Mouse (Mus musculus): Measurements from ENCODE around the gene Timm29. TPM values are rescaled to one million over a fixed set of nuclear protein-coding genes. Genes with fewer than 3 reads are reported as not detected.

Timm29 gene
- polyA plus RNA-seq, 1 experiment, result 14.7 TPM

- no peaks in the 10 kb centered on the region for H3K27me3 ChIP-seq (ENCODE audit: control insufficient read depth, insufficient read depth, low read length)
- H3K4me3 ChIP-seq (ENCODE audit: low read depth, low read length), result no peak overlapping the region
- H3K4me1 ChIP-seq (ENCODE audit: control insufficient read depth, insufficient read depth, insufficient read length, low read length), result no peaks in the 10 kb centered on the region
- TF ChIP-seq CTCF (IDR thresholded peaks at IDR 0.05; ENCODE audit: extremely low read depth, insufficient read length, insufficient replicate concordance, low read depth, low read length) (no peak), POLR2A (IDR thresholded peaks at IDR 0.05; ENCODE audit: low read depth, low read length) (no peak)
- H3K36me3 ChIP-seq (ENCODE audit: control insufficient read depth, insufficient read depth, low read length), result peaks cover 40% of the 10 kb centered on the region
- H3K27ac ChIP-seq (ENCODE audit: insufficient read depth, low read depth, low read length), result no peak overlapping the region
- WGBS, result 71% methylated on average over 3 of the region's 3 CpGs
These were observed 14.3 kb upstream of the Timm29 start for GRCm38 (mm10) chr9:21578226-21578625.

GRCm38 (mm10) chr9:21585401-21585800, 7.1 kb upstream of the Timm29 start:
- WGBS, result 85% methylated on average over 1 of the region's 1 CpGs
- TF ChIP-seq CTCF (IDR thresholded peaks at IDR 0.05; ENCODE audit: extremely low read depth, insufficient read length, insufficient replicate concordance, low read depth, low read length) (no peak), POLR2A (IDR thresholded peaks at IDR 0.05; ENCODE audit: low read depth, low read length) (no peak)
- Histone ChIP-seq H3K4me1 (ENCODE audit: control insufficient read depth, insufficient read depth, insufficient read length, low read length) (no peaks in the 10 kb centered on the region), H3K36me3 (ENCODE audit: control insufficient read depth, insufficient read depth, low read length) (peaks cover 61% of the 10 kb centered on the region), H3K27me3 (ENCODE audit: control insufficient read depth, insufficient read depth, low read length) (no peaks in the 10 kb centered on the region), H3K4me3 (ENCODE audit: low read depth, low read length) (no peak overlapping the region), H3K27ac (ENCODE audit: insufficient read depth, low read depth, low read length) (no peak overlapping the region)

GRCm38 (mm10) chr9:21587678-21588349, 4.7 kb upstream of the Timm29 start:
- TF ChIP-seq POLR2A (IDR thresholded peaks at IDR 0.05; ENCODE audit: low read depth, low read length), result no peak
- TF ChIP-seq CTCF (IDR thresholded peaks at IDR 0.05; ENCODE audit: extremely low read depth, insufficient read length, insufficient replicate concordance, low read depth, low read length), result no peak
- Histone ChIP-seq H3K27ac (ENCODE audit: insufficient read depth, low read depth, low read length) (no peak overlapping the region), H3K4me3 (ENCODE audit: low read depth, low read length) (no peak overlapping the region), H3K4me1 (ENCODE audit: control insufficient read depth, insufficient read depth, insufficient read length, low read length) (no peaks in the 10 kb centered on the region; the same call in 1 of the 2 replicates), H3K36me3 (ENCODE audit: control insufficient read depth, insufficient read depth, low read length) (peaks cover 53% of the 10 kb centered on the region), H3K27me3 (ENCODE audit: control insufficient read depth, insufficient read depth, low read length) (no peaks in the 10 kb centered on the region)
- 81% methylated on average over 23 of the region's 23 CpGs for WGBS

GRCm38 (mm10) chr9:21588350-21588749, 4.2 kb upstream of the Timm29 start:
- H3K36me3 ChIP-seq (ENCODE audit: control insufficient read depth, insufficient read depth, low read length), result peaks cover 48% of the 10 kb centered on the region
- H3K27ac ChIP-seq (ENCODE audit: insufficient read depth, low read depth, low read length), result no peak overlapping the region
- TF ChIP-seq CTCF (IDR thresholded peaks at IDR 0.05; ENCODE audit: extremely low read depth, insufficient read length, insufficient replicate concordance, low read depth, low read length) (no peak), POLR2A (IDR thresholded peaks at IDR 0.05; ENCODE audit: low read depth, low read length) (no peak)
- 82% methylated on average over 8 of the region's 8 CpGs for WGBS
- H3K27me3 ChIP-seq (ENCODE audit: control insufficient read depth, insufficient read depth, low read length), result no peaks in the 10 kb centered on the region
- H3K4me3 ChIP-seq (ENCODE audit: low read depth, low read length), result no peak overlapping the region
- H3K4me1 ChIP-seq (ENCODE audit: control insufficient read depth, insufficient read depth, insufficient read length, low read length), result no peaks in the 10 kb centered on the region; the same call in 1 of the 2 replicates

- 92% methylated on average over 5 of the region's 5 CpGs for WGBS
- H3K27ac ChIP-seq (ENCODE audit: insufficient read depth, low read depth, low read length), result no peak overlapping the region
- H3K4me1 ChIP-seq (ENCODE audit: control insufficient read depth, insufficient read depth, insufficient read length, low read length), result peaks cover 4% of the 10 kb centered on the region; the same call in 1 of the 2 replicates
- no peak overlapping the region for H3K4me3 ChIP-seq (ENCODE audit: low read depth, low read length)
- no peaks in the 10 kb centered on the region for H3K27me3 ChIP-seq (ENCODE audit: control insufficient read depth, insufficient read depth, low read length)
- H3K36me3 ChIP-seq (ENCODE audit: control insufficient read depth, insufficient read depth, low read length), result peaks cover 43% of the 10 kb centered on the region
- no peak for TF ChIP-seq POLR2A (IDR thresholded peaks at IDR 0.05; ENCODE audit: low read depth, low read length)
- no peak for TF ChIP-seq CTCF (IDR thresholded peaks at IDR 0.05; ENCODE audit: extremely low read depth, insufficient read length, insufficient replicate concordance, low read depth, low read length)
These were observed 3.0 kb upstream of the Timm29 start for GRCm38 (mm10) chr9:21589538-21589937.

- Histone ChIP-seq H3K27ac (ENCODE audit: insufficient read depth, low read depth, low read length) (no peak overlapping the region), H3K36me3 (ENCODE audit: control insufficient read depth, insufficient read depth, low read length) (peaks cover 36% of the 10 kb centered on the region), H3K4me1 (ENCODE audit: control insufficient read depth, insufficient read depth, insufficient read length, low read length) (peaks cover 4% of the 10 kb centered on the region; the same call in 1 of the 2 replicates), H3K27me3 (ENCODE audit: control insufficient read depth, insufficient read depth, low read length) (no peaks in the 10 kb centered on the region), H3K4me3 (ENCODE audit: low read depth, low read length) (no peak overlapping the region)
- 76% methylated on average over 6 of the region's 6 CpGs for WGBS
- no peak for TF ChIP-seq POLR2A (IDR thresholded peaks at IDR 0.05; ENCODE audit: low read depth, low read length)
- no peak for TF ChIP-seq CTCF (IDR thresholded peaks at IDR 0.05; ENCODE audit: extremely low read depth, insufficient read length, insufficient replicate concordance, low read depth, low read length)
These were observed 1.2 kb upstream of the Timm29 start for GRCm38 (mm10) chr9:21591127-21591830.

Measured in small intestine, adult 2 months (tissue).